In genomic region chr12:111416921-111417779, GRCm38 (mm10) we compare ENCODE assay signal across 8 mouse cellular contexts. TPM values are rescaled to one million over a fixed set of nuclear protein-coding genes. Genes with fewer than 3 reads are reported as not detected.
A peak's percentile ranks its signal among the peaks of the same experiment; 100 is the strongest.
DNase-seq lines count a peak whose midpoint lies in the region; ATAC-seq lines count a peak whose summit lies in the region.

TSS of gene Exoc3l4 (plus strand) at chr12:111417017.

- 4% methylated on average over 17 of the region's 17 CpGs for WGBS in forebrain, embryonic 11.5 days
- WGBS in intestine, embryonic 15.5 days, result 2% methylated on average over 17 of the region's 17 CpGs
- 6% methylated on average over 17 of the region's 17 CpGs for WGBS in liver, embryonic 16.5 days (ENCODE audit: insufficient replicate concordance)
- 4% methylated on average over 17 of the region's 17 CpGs for WGBS in stomach, embryonic 14.5 days

- peaks cover 9% of the 10 kb centered on the region; the same call in 1 of the 2 replicates for H3K4me1 ChIP-seq in forebrain, embryonic 11.5 days (replicated peaks; ENCODE audit: control insufficient read depth, insufficient read depth, low read length)
- H3K4me1 ChIP-seq in intestine, embryonic 15.5 days (replicated peaks), result peaks cover 43% of the 10 kb centered on the region
- H3K4me1 ChIP-seq in liver, embryonic 16.5 days (ENCODE audit: control insufficient read depth, low read depth, low read length), result peaks cover 29% of the 10 kb centered on the region
- peaks cover 25% of the 10 kb centered on the region for H3K4me1 ChIP-seq in stomach, embryonic 14.5 days (ENCODE audit: control insufficient read depth, insufficient read depth, low read length)

- H3K4me2 ChIP-seq in forebrain, embryonic 11.5 days (ENCODE audit: low read depth, low read length, severe bottlenecking), result peak within 1 kb of the TSS; percentile 52
- H3K4me2 ChIP-seq in intestine, embryonic 15.5 days (replicated peaks), result peak within 1 kb of the TSS; percentile 74
- peak within 1 kb of the TSS; percentile 38 for H3K4me2 ChIP-seq in liver, embryonic 16.5 days (ENCODE audit: low read depth, low read length)
- peak within 1 kb of the TSS; percentile 59 for H3K4me2 ChIP-seq in stomach, embryonic 14.5 days (replicated peaks; ENCODE audit: low read depth, low read length)

- H3K27ac ChIP-seq in forebrain, embryonic 11.5 days (ENCODE audit: low read depth, low read length), result no peak within 1 kb of the TSS
- H3K27ac ChIP-seq in intestine, embryonic 15.5 days, result peak within 1 kb of the TSS; percentile 38
- peak within 1 kb of the TSS; percentile 74 for H3K27ac ChIP-seq in liver, embryonic 16.5 days (ENCODE audit: low read length)
- no peak within 1 kb of the TSS for H3K27ac ChIP-seq in stomach, embryonic 14.5 days (ENCODE audit: low read length)

- peak; percentile 97 for DNase-seq in heart, adult 11 months
- DNase-seq in heart, adult 8-10 months (ENCODE audit: low spot score), result no peak
- DNase-seq in forebrain, embryonic 11.5 days (ENCODE audit: low spot score), result peak; percentile 70
- no peak for DNase-seq in layer of hippocampus, adult 8-10 months (ENCODE audit: low spot score in 2 of 2)
- no peak for DNase-seq in spleen, postnatal 14 days (ENCODE audit: low spot score in 2 of 2)

- no peak within 1 kb of the TSS for H3K4me3 ChIP-seq in forebrain, embryonic 11.5 days (ENCODE audit: low read depth, low read length)
- H3K4me3 ChIP-seq in intestine, embryonic 15.5 days (replicated peaks), result peak within 1 kb of the TSS; percentile 29
- peak within 1 kb of the TSS; percentile 55 for H3K4me3 ChIP-seq in liver, embryonic 16.5 days (ENCODE audit: low read depth, low read length)
- peak within 1 kb of the TSS; percentile 27 for H3K4me3 ChIP-seq in stomach, embryonic 14.5 days (ENCODE audit: low read depth, low read length)

- H3K36me3 ChIP-seq in forebrain, embryonic 11.5 days (ENCODE audit: control insufficient read depth, insufficient read depth, low read length), result no peaks in the 10 kb centered on the region
- no peaks in the 10 kb centered on the region for H3K36me3 ChIP-seq in intestine, embryonic 15.5 days
- H3K36me3 ChIP-seq in liver, embryonic 16.5 days (ENCODE audit: control insufficient read depth, insufficient read depth), result no peaks in the 10 kb centered on the region
- H3K36me3 ChIP-seq in stomach, embryonic 14.5 days (ENCODE audit: control insufficient read depth, insufficient read depth, low read length), result no peaks in the 10 kb centered on the region

- peaks cover 8% of the 10 kb centered on the region for H3K27me3 ChIP-seq in forebrain, embryonic 11.5 days (ENCODE audit: control insufficient read depth, insufficient read depth, low read length)
- peaks cover 6% of the 10 kb centered on the region for H3K27me3 ChIP-seq in intestine, embryonic 15.5 days (replicated peaks)
- H3K27me3 ChIP-seq in liver, embryonic 16.5 days (ENCODE audit: control insufficient read depth, insufficient read depth, low read depth, low read length), result peaks cover 6% of the 10 kb centered on the region
- peaks cover 1% of the 10 kb centered on the region; the same call in 1 of the 2 replicates for H3K27me3 ChIP-seq in stomach, embryonic 14.5 days (ENCODE audit: control insufficient read depth, insufficient read depth, low read length)

- peak within 1 kb of the TSS; percentile 55 for H3K9ac ChIP-seq in forebrain, embryonic 11.5 days (ENCODE audit: low read length)
- peak within 1 kb of the TSS; percentile 35 for H3K9ac ChIP-seq in intestine, embryonic 15.5 days
- H3K9ac ChIP-seq in liver, embryonic 16.5 days (ENCODE audit: low read depth, low read length), result peak within 1 kb of the TSS; percentile 5
- no peak within 1 kb of the TSS; the same call in 1 of the 2 replicates for H3K9ac ChIP-seq in stomach, embryonic 14.5 days (replicated peaks; ENCODE audit: low read depth, low read length)

- H3K9me3 ChIP-seq in forebrain, embryonic 11.5 days (ENCODE audit: control insufficient read depth, low read length), result no peaks in the 10 kb centered on the region
- no peaks in the 10 kb centered on the region for H3K9me3 ChIP-seq in intestine, embryonic 15.5 days
- no peaks in the 10 kb centered on the region for H3K9me3 ChIP-seq in liver, embryonic 16.5 days (replicated peaks; ENCODE audit: control insufficient read depth, low read length)
- no peaks in the 10 kb centered on the region for H3K9me3 ChIP-seq in stomach, embryonic 14.5 days (ENCODE audit: control insufficient read depth, low read depth, low read length)

- peak; percentile 59; the same call in 1 of the 2 replicates for ATAC-seq in forebrain, embryonic 11.5 days (replicated peaks; ENCODE audit: low FRiP score)
- peak; percentile 73 for ATAC-seq in intestine, embryonic 15.5 days
- peak; percentile 78 for ATAC-seq in liver, embryonic 16.5 days (ENCODE audit: low read depth)
- ATAC-seq in stomach, embryonic 14.5 days (ENCODE audit: insufficient number of reproducible peaks, insufficient read depth, low FRiP score, low read depth), result peak; percentile 46; the same call in 1 of the 2 replicates

RNA-seq across cellular contexts. Expression of gene Exoc3l4, which starts in this region (rescaled TPM):
- total RNA-seq in heart, adult 8-10 months (2022), result 1 to 10 TPM; 2.1 to 3.6 (median 3.0) TPM
- polyA plus RNA-seq in forebrain, embryonic 11.5 days (2014; fragmentation: Nextera tagmentation; extraction: Ambion mirVana), result 3.0 and 3.3 TPM in 2 replicates
- 11.1 and 11.5 TPM in 2 replicates for polyA plus RNA-seq in intestine, embryonic 15.5 days (2015; fragmentation: Nextera tagmentation; extraction: Ambion mirVana)
- polyA plus RNA-seq in liver, embryonic 16.5 days (2015; fragmentation: Nextera tagmentation; extraction: Ambion mirVana), result 23.4 and 28.5 TPM in 2 replicates
- 5.7 and 6.8 TPM in 2 replicates for polyA plus RNA-seq in stomach, embryonic 14.5 days (2014; fragmentation: Nextera tagmentation; extraction: Ambion mirVana)
- total RNA-seq in layer of hippocampus, adult 8-10 months (2022), result 1 to 10 TPM; 5.0 to 7.7 (median 6.5) TPM

Comparison
In these comparisons a context has a peak if more than half of its experiments do, and no peak if none do; other contexts are left out.
1. DNase-seq: peak in heart, adult 11 months (single experiment) and forebrain, embryonic 11.5 days (single experiment); none in heart, adult 8-10 months (single experiment), layer of hippocampus, adult 8-10 months (0 of 2) and spleen, postnatal 14 days (0 of 2).
2. H3K27ac ChIP-seq: peak in intestine, embryonic 15.5 days (single experiment) and liver, embryonic 16.5 days (single experiment); none in forebrain, embryonic 11.5 days (single experiment) and stomach, embryonic 14.5 days (single experiment).
3. Peak in every context shown above with its lines, with median percentiles within 50 percentile points of each other: ATAC-seq and H3K4me2 ChIP-seq.